Mouse (Mus musculus): ENCODE measurements at regions not wholly inside any gene's neighbourhood (a gene's known extent, or its start where the extent isn't known, plus 50 kb on each side); places are given as distances from the start of the nearest gene placed in this dataset.

- Histone ChIP-seq H3K27ac (ENCODE audit: low read depth, low read length) (no peak overlapping the region), H3K36me3 (ENCODE audit: control insufficient read depth, insufficient read depth, low read length) (no peaks in the 10 kb centered on the region), H3K4me3 (ENCODE audit: low read depth, low read length) (no peak overlapping the region), H3K9me3 (ENCODE audit: control insufficient read depth, low read length) (no peaks in the 10 kb centered on the region), H3K9ac (ENCODE audit: low read depth, low read length) (no peak overlapping the region), H3K27me3 (ENCODE audit: control insufficient read depth, insufficient read depth, low read length) (no peaks in the 10 kb centered on the region), H3K4me1 (replicated peaks; ENCODE audit: control insufficient read depth, insufficient read depth, low read length) (no peaks in the 10 kb centered on the region), H3K4me2 (replicated peaks; ENCODE audit: low read depth, low read length) (no peak overlapping the region)
- WGBS, result 77% methylated on average over 2 of the region's 2 CpGs
- ATAC-seq (ENCODE audit: low FRiP score) (no peak), DNase-seq (ENCODE audit: low spot score) (no peak)
Measured at GRCm38 (mm10) chr5:12894638-12895037, 230.6 kb upstream of the Sema3a start.

- DNase-seq (ENCODE audit: low spot score) (no peak), ATAC-seq (ENCODE audit: low FRiP score) (no peak)
- Histone ChIP-seq H3K4me2 (replicated peaks; ENCODE audit: low read depth, low read length) (no peak overlapping the region), H3K9ac (ENCODE audit: low read depth, low read length) (no peak overlapping the region), H3K9me3 (ENCODE audit: control insufficient read depth, low read length) (no peaks in the 10 kb centered on the region), H3K27me3 (ENCODE audit: control insufficient read depth, insufficient read depth, low read length) (no peaks in the 10 kb centered on the region), H3K36me3 (ENCODE audit: control insufficient read depth, insufficient read depth, low read length) (no peaks in the 10 kb centered on the region), H3K27ac (ENCODE audit: low read depth, low read length) (no peak overlapping the region), H3K4me1 (replicated peaks; ENCODE audit: control insufficient read depth, insufficient read depth, low read length) (no peaks in the 10 kb centered on the region), H3K4me3 (ENCODE audit: low read depth, low read length) (no peak overlapping the region)
Measured at GRCm38 (mm10) chr5:12910741-12911140, 214.5 kb upstream of the Sema3a start.

GRCm38 (mm10) chr5:12914395-12914794 lies 210.8 kb upstream of the Sema3a start:
- Histone ChIP-seq H3K4me1 (replicated peaks; ENCODE audit: control insufficient read depth, insufficient read depth, low read length) (no peaks in the 10 kb centered on the region), H3K36me3 (ENCODE audit: control insufficient read depth, insufficient read depth, low read length) (no peaks in the 10 kb centered on the region), H3K4me2 (replicated peaks; ENCODE audit: low read depth, low read length) (no peak overlapping the region), H3K9ac (ENCODE audit: low read depth, low read length) (no peak overlapping the region), H3K27ac (ENCODE audit: low read depth, low read length) (no peak overlapping the region), H3K27me3 (ENCODE audit: control insufficient read depth, insufficient read depth, low read length) (no peaks in the 10 kb centered on the region), H3K4me3 (ENCODE audit: low read depth, low read length) (no peak overlapping the region), H3K9me3 (ENCODE audit: control insufficient read depth, low read length) (no peaks in the 10 kb centered on the region)
- DNase-seq (ENCODE audit: low spot score) (no peak), ATAC-seq (ENCODE audit: low FRiP score) (no peak)
- 77% methylated on average over 1 of the region's 1 CpGs for WGBS

- DNase-seq (ENCODE audit: low spot score) (no peak), ATAC-seq (ENCODE audit: low FRiP score) (no peak)
- H3K9me3 ChIP-seq (ENCODE audit: control insufficient read depth, low read length), result no peaks in the 10 kb centered on the region
Measured at GRCm38 (mm10) chr5:12919335-12919734, 205.9 kb upstream of the Sema3a start.

GRCm38 (mm10) chr5:12922889-12923288 lies 202.3 kb upstream of the Sema3a start:
- Histone ChIP-seq H3K4me3 (ENCODE audit: low read depth, low read length) (no peak overlapping the region), H3K27ac (ENCODE audit: low read depth, low read length) (no peak overlapping the region), H3K36me3 (ENCODE audit: control insufficient read depth, insufficient read depth, low read length) (no peaks in the 10 kb centered on the region), H3K9ac (ENCODE audit: low read depth, low read length) (no peak overlapping the region), H3K4me2 (replicated peaks; ENCODE audit: low read depth, low read length) (no peak overlapping the region), H3K27me3 (ENCODE audit: control insufficient read depth, insufficient read depth, low read length) (no peaks in the 10 kb centered on the region), H3K9me3 (ENCODE audit: control insufficient read depth, low read length) (no peaks in the 10 kb centered on the region), H3K4me1 (replicated peaks; ENCODE audit: control insufficient read depth, insufficient read depth, low read length) (no peaks in the 10 kb centered on the region)
- ATAC-seq (ENCODE audit: low FRiP score) (no peak), DNase-seq (ENCODE audit: low spot score) (no peak)

More at GRCm38 (mm10) chr5:12919335-12919734, 205.9 kb upstream of the Sema3a start:
- H3K4me3 ChIP-seq (ENCODE audit: low read depth, low read length), result no peak overlapping the region
- H3K4me1 ChIP-seq (replicated peaks; ENCODE audit: control insufficient read depth, insufficient read depth, low read length), result no peaks in the 10 kb centered on the region
- H3K27me3 ChIP-seq (ENCODE audit: control insufficient read depth, insufficient read depth, low read length), result no peaks in the 10 kb centered on the region
- H3K4me2 ChIP-seq (replicated peaks; ENCODE audit: low read depth, low read length), result no peak overlapping the region
- no peaks in the 10 kb centered on the region for H3K36me3 ChIP-seq (ENCODE audit: control insufficient read depth, insufficient read depth, low read length)
- no peak overlapping the region for H3K9ac ChIP-seq (ENCODE audit: low read depth, low read length)
- 83% methylated on average over 2 of the region's 2 CpGs for WGBS
- no peak overlapping the region for H3K27ac ChIP-seq (ENCODE audit: low read depth, low read length)

- Histone ChIP-seq H3K9me3 (ENCODE audit: control insufficient read depth, low read length) (no peaks in the 10 kb centered on the region), H3K27me3 (ENCODE audit: control insufficient read depth, insufficient read depth, low read length) (no peaks in the 10 kb centered on the region), H3K4me1 (replicated peaks; ENCODE audit: control insufficient read depth, insufficient read depth, low read length) (no peaks in the 10 kb centered on the region), H3K9ac (ENCODE audit: low read depth, low read length) (no peak overlapping the region), H3K36me3 (ENCODE audit: control insufficient read depth, insufficient read depth, low read length) (no peaks in the 10 kb centered on the region), H3K4me2 (replicated peaks; ENCODE audit: low read depth, low read length) (no peak overlapping the region), H3K27ac (ENCODE audit: low read depth, low read length) (no peak overlapping the region), H3K4me3 (ENCODE audit: low read depth, low read length) (no peak overlapping the region)
- DNase-seq (ENCODE audit: low spot score), result no peak
- ATAC-seq (ENCODE audit: low FRiP score), result no peak
Measured at GRCm38 (mm10) chr5:12925466-12925865, 199.7 kb upstream of the Sema3a start.

GRCm38 (mm10) chr5:12926289-12926688 lies 198.9 kb upstream of the Sema3a start:
- no peak overlapping the region for H3K4me3 ChIP-seq (ENCODE audit: low read depth, low read length)
- no peaks in the 10 kb centered on the region for H3K4me1 ChIP-seq (replicated peaks; ENCODE audit: control insufficient read depth, insufficient read depth, low read length)
- no peak overlapping the region for H3K27ac ChIP-seq (ENCODE audit: low read depth, low read length)
- no peak for DNase-seq (ENCODE audit: low spot score)
- H3K4me2 ChIP-seq (replicated peaks; ENCODE audit: low read depth, low read length), result no peak overlapping the region
- WGBS, result 80% methylated on average over 8 of the region's 8 CpGs
- H3K36me3 ChIP-seq (ENCODE audit: control insufficient read depth, insufficient read depth, low read length), result no peaks in the 10 kb centered on the region
- no peaks in the 10 kb centered on the region for H3K27me3 ChIP-seq (ENCODE audit: control insufficient read depth, insufficient read depth, low read length)
- no peak for ATAC-seq (ENCODE audit: low FRiP score)
- no peak overlapping the region for H3K9ac ChIP-seq (ENCODE audit: low read depth, low read length)
- no peaks in the 10 kb centered on the region for H3K9me3 ChIP-seq (ENCODE audit: control insufficient read depth, low read length)

GRCm38 (mm10) chr5:12927247-12927646 lies 198.0 kb upstream of the Sema3a start:
- 89% methylated on average over 3 of the region's 3 CpGs for WGBS
- ATAC-seq (ENCODE audit: low FRiP score) (no peak), DNase-seq (ENCODE audit: low spot score) (no peak)
- Histone ChIP-seq H3K9ac (ENCODE audit: low read depth, low read length) (no peak overlapping the region), H3K4me3 (ENCODE audit: low read depth, low read length) (no peak overlapping the region), H3K27ac (ENCODE audit: low read depth, low read length) (no peak overlapping the region), H3K4me2 (replicated peaks; ENCODE audit: low read depth, low read length) (no peak overlapping the region), H3K9me3 (ENCODE audit: control insufficient read depth, low read length) (no peaks in the 10 kb centered on the region), H3K36me3 (ENCODE audit: control insufficient read depth, insufficient read depth, low read length) (no peaks in the 10 kb centered on the region), H3K27me3 (ENCODE audit: control insufficient read depth, insufficient read depth, low read length) (no peaks in the 10 kb centered on the region), H3K4me1 (replicated peaks; ENCODE audit: control insufficient read depth, insufficient read depth, low read length) (no peaks in the 10 kb centered on the region)

GRCm38 (mm10) chr5:12937052-12937451 lies 188.2 kb upstream of the Sema3a start:
- H3K4me3 ChIP-seq (ENCODE audit: low read depth, low read length), result no peak overlapping the region
- no peak overlapping the region for H3K27ac ChIP-seq (ENCODE audit: low read depth, low read length)
- no peaks in the 10 kb centered on the region for H3K9me3 ChIP-seq (ENCODE audit: control insufficient read depth, low read length)
- H3K9ac ChIP-seq (ENCODE audit: low read depth, low read length), result no peak overlapping the region
- no peaks in the 10 kb centered on the region for H3K4me1 ChIP-seq (replicated peaks; ENCODE audit: control insufficient read depth, insufficient read depth, low read length)
- H3K4me2 ChIP-seq (replicated peaks; ENCODE audit: low read depth, low read length), result no peak overlapping the region
- WGBS, result 79% methylated on average over 5 of the region's 5 CpGs
- ATAC-seq (ENCODE audit: low FRiP score), result no peak
- H3K36me3 ChIP-seq (ENCODE audit: control insufficient read depth, insufficient read depth, low read length), result no peaks in the 10 kb centered on the region
- H3K27me3 ChIP-seq (ENCODE audit: control insufficient read depth, insufficient read depth, low read length), result no peaks in the 10 kb centered on the region
- no peak for DNase-seq (ENCODE audit: low spot score)

All from hindbrain, embryonic 11.5 days (tissue).